Mouse (Mus musculus): ENCODE results near the gene Fam178b.

DNA sequence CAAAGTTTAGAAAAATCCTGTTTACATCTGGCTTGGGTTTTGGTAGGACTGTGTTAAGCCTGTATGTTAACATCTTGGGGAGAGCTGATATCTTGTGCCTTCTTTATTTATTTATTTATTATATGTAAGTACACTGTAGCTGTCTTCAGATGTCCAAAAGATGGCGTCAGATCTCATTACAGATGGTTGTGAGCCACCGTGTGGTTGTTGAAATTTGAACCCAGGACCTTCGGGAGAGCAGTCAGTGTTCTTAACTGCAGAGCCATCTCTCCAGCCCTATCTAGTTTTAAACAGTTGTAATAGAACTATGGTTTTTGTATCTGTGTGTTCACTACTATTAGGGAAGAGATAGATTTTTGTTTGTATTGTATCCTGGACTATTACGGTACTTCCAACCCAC lies 153.7 kb downstream of the Fam178b start:
- no peak for TF ChIP-seq CTCF (IDR thresholded peaks at IDR 0.05; ENCODE audit: low read depth)
- no peak for TF ChIP-seq EP300 (IDR thresholded peaks at IDR 0.05; ENCODE audit: low read depth)
